Mouse (Mus musculus): ENCODE results near the gene Mpzl3. TPM values are rescaled to one million over a fixed set of nuclear protein-coding genes. Genes with fewer than 3 reads are reported as not detected.

Gene Mpzl3
- total and polyA plus RNA-seq, 3 experiments: 3.1 to 5.3 (median 5.2) TPM

DNA sequence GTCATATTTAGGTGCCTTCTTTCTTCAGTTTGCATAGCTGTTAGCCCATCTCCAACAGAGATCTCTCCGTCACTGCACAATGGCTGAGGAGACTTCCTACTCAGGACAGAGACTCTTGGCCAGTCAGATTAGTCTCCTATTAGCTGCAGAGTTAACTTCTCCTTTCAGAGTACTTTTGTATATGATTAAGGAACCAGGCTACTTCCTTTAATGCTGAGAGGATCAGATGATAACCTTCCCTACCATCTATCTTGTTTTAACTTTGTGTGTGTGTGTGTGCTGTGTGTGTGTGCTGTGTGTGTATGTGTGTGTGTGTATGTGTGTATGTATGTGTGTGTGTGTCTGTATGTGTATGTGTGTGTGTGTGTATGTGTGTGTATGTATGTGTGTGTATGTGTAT lies 5.3 kb upstream of the Mpzl3 start:
- no peak for DNase-seq (ENCODE audit: extremely low read depth)
- no peak for TF ChIP-seq POLR2AphosphoS2 (IDR thresholded peaks at IDR 0.05; ENCODE audit: low read depth, low read length)
- TF ChIP-seq UBTF (IDR thresholded peaks at IDR 0.05; ENCODE audit: low read depth, low read length): no peak
- no peak for TF ChIP-seq ZKSCAN1 (IDR thresholded peaks at IDR 0.05; ENCODE audit: borderline replicate concordance, low read depth, low read length)
- TF ChIP-seq MEF2A (IDR thresholded peaks at IDR 0.05; ENCODE audit: borderline replicate concordance, low read depth, low read length): no peak
- TF ChIP-seq BHLHE40 (IDR thresholded peaks at IDR 0.05; ENCODE audit: low read depth, low read length): no peak
- TF ChIP-seq IRF4 (IDR thresholded peaks at IDR 0.05; ENCODE audit: low read depth, low read length): no peak
- TF ChIP-seq MAX (IDR thresholded peaks at IDR 0.05; ENCODE audit: low read length): no peak
- TF ChIP-seq ZC3H11A (IDR thresholded peaks at IDR 0.05; ENCODE audit: low read depth, low read length): no peak
- no peak for TF ChIP-seq JUND (conservative IDR thresholded peaks at IDR 0.05; ENCODE audit: low read depth, low read length)
- TF ChIP-seq USF1 (IDR thresholded peaks at IDR 0.05; ENCODE audit: low read depth, low read length): no peak
- no peak for TF ChIP-seq ETS1 (conservative IDR thresholded peaks at IDR 0.05; ENCODE audit: low read depth, low read length)
- H3K9me3 ChIP-seq (replicated peaks; ENCODE audit: low read length): no peaks in the 10 kb centered on the region
- in situ Hi-C loops (cut with MboI; ENCODE audit: low pct_ligation_motif_present, low pct_unique_long_range_greater_than_20kb, low sequenced_read_pairs): no loop called here
- H3K79me2 ChIP-seq (replicated peaks; ENCODE audit: control insufficient read depth, extremely low read depth, insufficient read depth, poor library complexity, severe bottlenecking): no peaks in the 10 kb centered on the region
- H3K4me2 ChIP-seq (ENCODE audit: insufficient read depth, low read depth, poor library complexity, severe bottlenecking): no peak overlapping the region
- no peak overlapping the region for H3K27ac ChIP-seq (ENCODE audit: insufficient read depth, low read depth)
- dilution Hi-C loops (cut with MboI; ENCODE audit: extremely low pct_ligation_motif_present, extremely low pct_unique_long_range_greater_than_20kb, low sequenced_read_pairs): no loop called here
- H3K4me1 ChIP-seq (ENCODE audit: control insufficient read depth in 1 of 2, insufficient read depth in 2 of 2): peaks cover 0 to 9% of the 10 kb centered on the region in 2 experiments; a peak in 2 of 4 replicates
- H3K36me3 ChIP-seq (replicated peaks in 1 of 2; ENCODE audit: control insufficient read depth in 1 of 2, insufficient read depth in 1 of 2, low read length in 1 of 2): no peaks in the 10 kb centered on the region
- no peaks in the 10 kb centered on the region for H3K27me3 ChIP-seq (replicated peaks)
- no peak overlapping the region for H3K4me3 ChIP-seq (replicated peaks in 1 of 3; ENCODE audit: low read depth in 2 of 3, low read length in 2 of 3, poor library complexity in 1 of 3)
- no peak overlapping the region for H3K9ac ChIP-seq (ENCODE audit: insufficient read depth, low read depth)

DNA sequence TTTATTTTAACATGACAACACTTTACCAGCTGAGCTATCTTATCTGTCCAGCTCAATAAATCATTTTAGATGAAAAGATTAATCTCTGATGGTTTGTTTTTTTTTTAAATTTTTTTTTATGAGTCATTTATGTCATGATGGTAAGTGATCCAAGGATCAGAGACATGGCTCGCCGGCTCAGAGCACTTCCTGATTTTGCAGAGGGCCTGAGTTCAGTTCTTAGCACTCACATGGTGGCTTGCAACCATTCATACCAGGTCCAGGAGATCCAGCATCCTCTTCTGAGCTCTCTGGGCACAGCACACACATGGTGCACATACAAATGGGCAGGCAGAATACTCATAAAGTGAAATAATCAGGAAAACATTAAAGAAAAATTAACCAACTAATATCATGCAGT lies 4.7 kb upstream of the Mpzl3 start:
- Histone ChIP-seq H3K9me3 (replicated peaks; ENCODE audit: low read length) (no peaks in the 10 kb centered on the region), H3K4me3 (replicated peaks in 1 of 3; ENCODE audit: low read depth in 2 of 3, low read length in 2 of 3, poor library complexity in 1 of 3) (no peak overlapping the region), H3K36me3 (replicated peaks in 1 of 2; ENCODE audit: control insufficient read depth in 1 of 2, insufficient read depth in 1 of 2, low read length in 1 of 2) (no peaks in the 10 kb centered on the region), H3K4me1 (ENCODE audit: control insufficient read depth in 1 of 2, insufficient read depth in 2 of 2) (peaks cover 0 to 9% of the 10 kb centered on the region in 2 experiments; a peak in 2 of 4 replicates), H3K27me3 (replicated peaks) (no peaks in the 10 kb centered on the region), H3K79me2 (replicated peaks; ENCODE audit: control insufficient read depth, extremely low read depth, insufficient read depth, poor library complexity, severe bottlenecking) (no peaks in the 10 kb centered on the region), H3K4me2 (ENCODE audit: insufficient read depth, low read depth, poor library complexity, severe bottlenecking) (no peak overlapping the region), H3K27ac (ENCODE audit: insufficient read depth, low read depth) (no peak overlapping the region), H3K9ac (ENCODE audit: insufficient read depth, low read depth) (no peak overlapping the region)
- no peak for DNase-seq (ENCODE audit: extremely low read depth)
- in situ Hi-C loops (cut with MboI; ENCODE audit: low pct_ligation_motif_present, low pct_unique_long_range_greater_than_20kb, low sequenced_read_pairs): no loop called here
- TF ChIP-seq HCFC1 (IDR thresholded peaks at IDR 0.05; ENCODE audit: low read depth, low read length): no peak
- TF ChIP-seq ELF1 (IDR thresholded peaks at IDR 0.05; ENCODE audit: low read depth, low read length): no peak
- no peak for TF ChIP-seq TCF12 (IDR thresholded peaks at IDR 0.05; ENCODE audit: low read depth, low read length)
- TF ChIP-seq ZNF384 (IDR thresholded peaks at IDR 0.05; ENCODE audit: low read depth, low read length): no peak
- no peak for TF ChIP-seq ZKSCAN1 (IDR thresholded peaks at IDR 0.05; ENCODE audit: borderline replicate concordance, low read depth, low read length)
- TF ChIP-seq MXI1 (IDR thresholded peaks at IDR 0.05; ENCODE audit: low read depth, low read length): no peak
- no peak for TF ChIP-seq UBTF (IDR thresholded peaks at IDR 0.05; ENCODE audit: low read depth, low read length)
- no peak for TF ChIP-seq MAX (IDR thresholded peaks at IDR 0.05; ENCODE audit: low read length)
- TF ChIP-seq SMC3 (IDR thresholded peaks at IDR 0.05; ENCODE audit: low read depth, low read length): no peak
- no peak for TF ChIP-seq ETS1 (conservative IDR thresholded peaks at IDR 0.05; ENCODE audit: low read depth, low read length)
- no peak for TF ChIP-seq TBP (conservative IDR thresholded peaks at IDR 0.05; ENCODE audit: low read depth, low read length)
- no peak for TF ChIP-seq RAD21 (IDR thresholded peaks at IDR 0.05; ENCODE audit: low read depth, low read length)
- TF ChIP-seq SIN3A (IDR thresholded peaks at IDR 0.05; ENCODE audit: low read length): no peak
- TF ChIP-seq CHD1 (IDR thresholded peaks at IDR 0.05; ENCODE audit: low read depth, low read length): no peak
- dilution Hi-C loops (cut with MboI; ENCODE audit: extremely low pct_ligation_motif_present, extremely low pct_unique_long_range_greater_than_20kb, low sequenced_read_pairs): no loop called here

All from CH12.LX (cell line).